Mouse (Mus musculus) embryonic facial prominence, embryonic 14.5 days (tissue): ENCODE measurements around the gene AC124502.3. TPM values are rescaled to one million over a fixed set of nuclear protein-coding genes. Genes with fewer than 3 reads are reported as not detected.
"Not testable (repeated sequence)": the region's sequence is repeated elsewhere in the genome, so short reads cannot be mapped to it uniquely, and the experiment has no call there.

ENCODE experiments used
- ATAC-seq: fragments of 200-750 bp; cut with Nextera tagmentation; 2 replicates; pipeline ENCODE4 v1.8.0; 2017; ENCODE audit warnings: low read depth, moderate number of reproducible peaks, moderate TSS enrichment
- DNase-seq: peaks from one replicate; pipeline ENCODE4 v3.0.0-alpha.2; 2015; ENCODE audit warnings: low spot score
- H3K27ac ChIP-seq: fragments of 300-500 bp; sonication (generic); replicated peaks from 2 replicates; pipeline ENCODE4 v1.5.1; 2014; ENCODE audit warnings: low read depth, mild to moderate bottlenecking, low read length, moderate library complexity
- H3K27me3 ChIP-seq: fragments of 300-500 bp; sonication (generic); replicated peaks from 2 replicates; pipeline ENCODE4 v1.6.1; 2014; ENCODE audit warnings: low read length; ENCODE audit not compliant: control insufficient read depth, insufficient read depth
- H3K36me3 ChIP-seq: fragments of 300-500 bp; sonication (generic); 2 replicates; pipeline ENCODE4 v1.6.1; 2014; ENCODE audit warnings: low read length, mixed read lengths; ENCODE audit not compliant: control insufficient read depth, insufficient read depth
- H3K4me1 ChIP-seq: fragments of 300-500 bp; sonication (generic); 2 replicates; pipeline ENCODE4 v1.6.1; 2014; ENCODE audit warnings: antibody characterized with exemption, low read length; ENCODE audit not compliant: control insufficient read depth, insufficient read depth
- H3K4me2 ChIP-seq: fragments of 300-500 bp; sonication (generic); 2 replicates; pipeline ENCODE4 v1.6.1; 2014; ENCODE audit warnings: low read depth, mild to moderate bottlenecking, low read length, moderate library complexity, mixed read lengths
- H3K4me3 ChIP-seq: fragments of 300-500 bp; sonication (generic); 2 replicates; pipeline ENCODE4 v1.5.1; 2014; ENCODE audit warnings: low read depth, mild to moderate bottlenecking, low read length
- H3K9ac ChIP-seq: fragments of 300-500 bp; sonication (generic); 2 replicates; pipeline ENCODE4 v1.6.1; 2014; ENCODE audit warnings: low read depth, mild to moderate bottlenecking, low read length, moderate library complexity, mixed read lengths
- H3K9me3 ChIP-seq: fragments of 300-500 bp; sonication (generic); 2 replicates; pipeline ENCODE4 v1.6.1; 2016; ENCODE audit warnings: low read length; ENCODE audit not compliant: control insufficient read depth
- WGBS: fragments of 180-500 bp; shearing (Covaris S2); extraction: QIAGEN DNeasy Blood & Tissue Kit; methylation state at CpG from one replicate; pipeline ENCODE4 v1.1.7; 2014; 5-methylcytosine and 5-hydroxymethylcytosine counted together
- polyA plus RNA-seq: library from polyadenylated mRNA; unstranded; fragments of >200 nt; fragmentation: Nextera tagmentation; extraction: Ambion mirVana; gene quantifications from 2 replicates; pipeline ENCODE4 v1.2.1, GENCODE M21; 2014

AC124502.3 gene
- polyA plus RNA-seq, 1 experiment from 2014 or later = 0.51 TPM

DNA sequence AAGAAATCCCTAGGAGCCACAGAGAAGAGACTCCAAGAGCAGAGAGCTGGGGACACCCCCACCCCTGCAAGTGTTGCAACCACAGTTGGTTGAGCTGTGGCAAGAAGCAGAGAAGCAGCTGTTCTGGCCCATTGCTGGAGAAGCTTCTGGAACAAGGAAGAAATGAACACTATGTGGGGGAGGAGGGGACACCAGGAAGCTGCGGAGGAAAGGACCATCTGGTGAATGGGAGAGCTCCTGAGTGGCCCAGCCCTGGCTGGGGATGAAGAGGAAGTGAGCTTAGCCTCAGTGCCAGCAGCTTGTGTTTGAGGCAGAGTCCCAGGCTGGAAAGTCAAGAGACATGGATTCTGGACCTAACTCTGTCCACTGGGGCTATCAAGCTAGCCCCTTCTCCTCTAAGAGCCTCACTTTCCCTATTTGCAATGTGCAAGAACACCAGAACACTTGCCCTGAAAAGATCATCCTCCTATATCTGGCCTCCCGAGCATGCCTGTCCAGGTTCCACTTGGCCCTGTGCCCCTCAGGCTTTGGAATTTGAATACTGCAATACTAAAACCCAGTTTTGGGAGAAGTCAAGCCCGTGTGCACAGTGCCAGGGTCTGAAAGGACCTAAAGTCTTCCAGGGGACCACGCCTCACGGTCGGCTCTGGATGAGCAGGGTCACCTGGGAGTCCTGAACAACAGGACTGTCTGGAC lies 39.1 kb upstream of the AC124502.3 start:
- Histone ChIP-seq H3K36me3 (no peaks in the 10 kb centered on the region), H3K9me3 (no peaks in the 10 kb centered on the region), H3K4me1 (peaks cover 7% of the 10 kb centered on the region), H3K9ac (no peak overlapping the region), H3K4me3 (no peak overlapping the region), H3K27ac (no peak overlapping the region), H3K4me2 (no peak overlapping the region), H3K27me3 (no peaks in the 10 kb centered on the region)
- 59% methylated on average over 6 of the region's 6 CpGs for WGBS
- ATAC-seq (no peak), DNase-seq (no peak)

DNA sequence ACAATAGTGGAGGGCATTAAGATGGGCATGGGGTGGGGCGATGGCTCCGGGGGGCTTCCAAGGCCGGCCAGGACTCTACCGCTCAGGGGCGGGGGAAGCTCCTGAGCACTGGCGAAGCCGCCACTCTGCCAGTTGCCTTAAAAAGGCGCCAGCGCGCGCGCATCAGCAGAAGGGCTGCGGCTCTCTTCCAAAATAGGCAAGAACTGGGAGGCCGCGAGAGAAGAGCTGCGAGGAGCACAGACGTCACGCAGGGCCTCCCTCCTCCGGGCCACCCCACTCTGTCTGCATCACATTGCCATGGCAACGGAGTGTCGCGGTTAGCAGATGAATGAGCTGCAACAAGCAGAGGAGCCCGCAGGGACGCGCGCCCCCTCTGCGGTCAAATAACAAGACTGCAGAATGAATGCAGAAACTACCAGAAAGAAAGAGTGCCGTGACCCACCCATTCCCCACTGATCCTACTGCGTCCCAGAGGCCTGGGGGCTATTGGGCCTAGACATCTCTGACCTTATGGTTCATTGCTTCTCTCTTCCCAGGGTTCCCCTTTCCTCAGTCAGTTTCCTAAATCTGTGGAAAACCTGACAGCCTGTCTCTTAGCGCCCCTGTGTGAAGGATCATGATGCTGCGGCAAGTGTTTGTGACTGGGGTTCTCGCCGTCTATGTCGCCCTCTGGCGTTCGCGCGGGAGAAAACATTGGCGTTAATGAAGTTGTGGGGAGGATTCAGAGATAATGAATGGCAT lies 36.9 kb upstream of the AC124502.3 start:
- Histone ChIP-seq H3K9ac (0 out of 2 replicates have a peak overlapping the region, but pooled peaks have one; percentile 46), H3K4me1 (peaks cover 7% of the 10 kb centered on the region), H3K4me3 (peak overlapping the region; percentile 22), H3K36me3 (no peaks in the 10 kb centered on the region), H3K4me2 (peak overlapping the region; percentile 52), H3K27me3 (no peaks in the 10 kb centered on the region), H3K27ac (peak overlapping the region; percentile 66; the same call in 1 of the 2 replicates), H3K9me3 (no peaks in the 10 kb centered on the region)
- ATAC-seq (peak; percentile 95), DNase-seq (peak; percentile 96)
- 1% methylated on average over 34 of the region's 39 CpGs for WGBS

DNA sequence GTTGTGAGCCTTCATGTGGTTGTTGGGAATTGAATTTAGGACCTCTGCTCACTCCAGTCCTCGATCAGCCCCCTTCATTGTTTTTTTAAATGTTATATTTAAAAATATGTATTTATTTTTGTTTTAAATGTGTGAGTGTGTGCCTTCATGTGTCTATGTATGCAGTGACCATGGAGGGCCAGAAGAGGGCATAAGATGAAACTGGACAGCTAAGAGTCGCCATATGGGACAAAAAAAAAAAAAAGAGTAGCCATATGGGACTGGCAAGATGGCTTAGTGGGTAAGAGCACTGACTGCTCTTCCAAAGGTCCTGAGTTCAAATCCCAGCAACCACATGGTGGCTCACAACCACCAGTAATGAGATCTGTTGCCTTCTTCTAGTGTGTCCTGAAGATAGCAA lies 35.0 kb upstream of the AC124502.3 start:
- not testable (repeated sequence) for DNase-seq, H3K9ac ChIP-seq, H3K4me2 ChIP-seq, H3K4me3 ChIP-seq, H3K27me3 ChIP-seq, H3K27ac ChIP-seq, H3K36me3 ChIP-seq, H3K4me1 ChIP-seq, H3K9me3 ChIP-seq, ATAC-seq
- 50% methylated on average over 2 of the region's 2 CpGs for WGBS

GRCm38 (mm10) chr19:5004925-5005324 lies 33.8 kb upstream of the AC124502.3 start:
- DNase-seq (no peak), ATAC-seq (no peak)
- Histone ChIP-seq H3K27ac (no peak overlapping the region), H3K36me3 (no peaks in the 10 kb centered on the region), H3K9ac (no peak overlapping the region), H3K4me3 (no peak overlapping the region), H3K9me3 (no peaks in the 10 kb centered on the region), H3K4me2 (no peak overlapping the region), H3K4me1 (peaks cover 7% of the 10 kb centered on the region), H3K27me3 (no peaks in the 10 kb centered on the region)
- 67% methylated on average over 4 of the region's 4 CpGs for WGBS

- Histone ChIP-seq H3K36me3 (no peaks in the 10 kb centered on the region), H3K9me3 (no peaks in the 10 kb centered on the region), H3K27ac (no peak overlapping the region), H3K4me1 (peaks cover 7% of the 10 kb centered on the region; the same call in 1 of the 2 replicates), H3K9ac (no peak overlapping the region), H3K4me2 (no peak overlapping the region), H3K27me3 (no peaks in the 10 kb centered on the region), H3K4me3 (no peak overlapping the region)
- ATAC-seq (no peak), DNase-seq (no peak)
- 57% methylated on average over 8 of the region's 8 CpGs for WGBS
Observed at GRCm38 (mm10) chr19:5013138-5013537, 25.6 kb upstream of the AC124502.3 start.

GRCm38 (mm10) chr19:5014961-5015398 lies 23.7 kb upstream of the AC124502.3 start:
- ATAC-seq = no peak

GRCm38 (mm10) chr19:5016221-5016742 lies 22.4 kb upstream of the AC124502.3 start:
- Histone ChIP-seq H3K9me3 (no peaks in the 10 kb centered on the region), H3K27me3 (no peaks in the 10 kb centered on the region), H3K4me1 (peaks cover 7% of the 10 kb centered on the region; the same call in 1 of the 2 replicates), H3K4me3 (no peak overlapping the region), H3K4me2 (peak overlapping the region; percentile 18; the same call in 1 of the 2 replicates), H3K27ac (peak overlapping the region; percentile 50), H3K9ac (0 out of 2 replicates have a peak overlapping the region, but pooled peaks have one; percentile 15), H3K36me3 (no peaks in the 10 kb centered on the region)
- ATAC-seq = peak; percentile 74
- 26% methylated on average over 10 of the region's 10 CpGs for WGBS
- DNase-seq = peak; percentile 86

More at GRCm38 (mm10) chr19:5014961-5015398, 23.7 kb upstream of the AC124502.3 start:
- no peaks in the 10 kb centered on the region for H3K9me3 ChIP-seq
- no peak overlapping the region for H3K27ac ChIP-seq
- WGBS = 15% methylated on average over 8 of the region's 8 CpGs
- no peak overlapping the region for H3K9ac ChIP-seq
- no peaks in the 10 kb centered on the region for H3K27me3 ChIP-seq
- H3K4me3 ChIP-seq = no peak overlapping the region
- H3K36me3 ChIP-seq = no peaks in the 10 kb centered on the region
- peaks cover 7% of the 10 kb centered on the region; the same call in 1 of the 2 replicates for H3K4me1 ChIP-seq
- DNase-seq = peak; percentile 40
- no peak overlapping the region for H3K4me2 ChIP-seq

DNA sequence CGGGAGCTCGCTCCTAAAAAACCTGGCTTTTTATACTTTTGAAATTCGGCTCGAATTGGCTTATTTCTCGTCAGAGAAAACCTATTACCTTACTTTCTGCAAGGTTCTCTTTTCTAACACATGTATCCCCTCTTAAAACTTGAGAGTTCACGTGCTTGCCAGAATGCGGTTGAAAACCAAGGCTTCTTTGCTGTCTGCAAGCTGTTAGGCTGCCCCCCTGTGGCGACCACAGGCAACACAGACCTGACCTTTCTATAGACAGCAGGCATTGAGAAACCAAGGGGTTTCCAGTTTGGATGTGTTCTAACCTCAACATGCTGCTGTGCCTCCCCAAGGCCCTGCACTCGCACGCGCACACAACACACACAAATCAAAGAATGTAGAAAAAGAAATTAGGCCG lies 21.9 kb upstream of the AC124502.3 start:
- Histone ChIP-seq H3K27ac (peak overlapping the region; percentile 50), H3K9ac (0 out of 2 replicates have a peak overlapping the region, but pooled peaks have one; percentile 15)

More for the DNA sequence above, 21.9 kb upstream of the AC124502.3 start:
- ATAC-seq (peak; percentile 23; the same call in 1 of the 2 replicates), DNase-seq (peak; percentile 82)
- H3K4me3 ChIP-seq = no peak overlapping the region
- H3K4me2 ChIP-seq = peak overlapping the region; percentile 18; the same call in 1 of the 2 replicates
- no peaks in the 10 kb centered on the region for H3K36me3 ChIP-seq
- peaks cover 7% of the 10 kb centered on the region; the same call in 1 of the 2 replicates for H3K4me1 ChIP-seq
- H3K27me3 ChIP-seq = no peaks in the 10 kb centered on the region
- 19% methylated on average over 12 of the region's 12 CpGs for WGBS
- no peaks in the 10 kb centered on the region for H3K9me3 ChIP-seq
